Mouse (Mus musculus) right cerebral cortex, postnatal 10 days (tissue): Measurements from ENCODE around the gene Cyb5d2.
A peak's percentile ranks its signal among the peaks of the same experiment; 100 is the strongest.
"Not testable (repeated sequence)": the region's sequence is repeated elsewhere in the genome, so short reads cannot be mapped to it uniquely, and the experiment has no call there.

Experiments
- DNase-seq, 2 experiments: peaks; one replicate each; pipeline ENCODE4 v3.0.0; 2021; ENCODE audit warnings: low spot score in 2 of 2

Gene Cyb5d2

DNA sequence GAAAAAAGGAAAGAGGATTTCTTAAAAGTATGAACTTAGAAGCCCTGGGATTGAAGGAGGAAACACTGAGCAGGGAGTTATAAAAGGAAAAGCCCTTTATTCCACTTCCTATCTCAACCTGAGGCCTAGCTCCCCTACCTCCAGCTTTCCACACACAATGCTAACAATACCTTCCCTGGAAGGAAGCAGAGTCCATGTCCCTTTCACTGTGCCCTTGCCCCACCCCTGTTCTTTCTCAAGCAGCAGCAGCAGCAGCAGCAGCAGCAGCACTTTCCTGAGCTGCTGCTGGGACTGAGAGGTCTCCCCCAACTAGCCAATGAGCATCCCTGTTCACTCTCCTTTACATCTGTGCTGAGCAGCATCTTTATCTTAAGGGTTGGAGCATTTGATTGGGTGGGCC, 17.0 kb downstream of the Cyb5d2 start:
- DNase-seq, result no peak

DNA sequence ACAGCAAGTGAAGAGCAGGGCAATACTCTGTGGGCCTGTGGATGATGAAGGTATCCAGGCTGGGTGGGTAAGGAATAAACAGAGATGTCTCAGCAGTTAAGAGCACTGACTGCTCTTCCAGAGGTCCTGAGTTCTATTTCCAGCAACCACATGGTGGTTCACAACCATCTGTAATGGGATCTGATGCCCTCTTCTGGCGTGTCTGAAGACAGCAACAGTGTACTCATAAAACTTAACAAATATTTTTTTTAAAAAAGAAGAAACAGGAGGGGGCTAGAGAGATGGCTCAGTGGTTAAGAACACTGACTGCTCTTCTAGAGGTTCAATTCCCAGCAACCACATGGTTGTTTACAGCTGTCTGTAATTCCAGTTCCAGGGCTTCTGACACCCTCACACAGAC, 23.3 kb downstream of the Cyb5d2 start:
- DNase-seq, result not testable (repeated sequence)

DNA sequence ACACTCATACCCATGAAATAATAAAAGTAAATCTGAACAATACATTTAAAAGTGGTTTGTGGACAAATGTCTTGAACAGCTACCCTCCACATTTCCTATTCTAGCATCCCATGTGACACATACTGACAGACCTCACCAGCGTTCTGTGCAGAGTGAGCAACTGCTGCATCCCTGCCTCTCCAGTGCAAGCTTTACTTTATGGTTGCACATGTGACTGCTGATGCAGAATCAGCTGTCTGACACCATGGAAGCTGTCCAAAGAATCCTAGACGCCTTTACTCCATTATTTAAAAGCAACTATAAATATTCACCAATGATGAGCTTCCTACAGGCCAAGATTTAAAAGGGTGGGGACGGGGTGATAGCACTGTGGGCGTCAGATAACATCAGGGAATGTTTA, 24.5 kb downstream of the Cyb5d2 start:
- DNase-seq, result peak in 1 of 2 experiments; percentile 31

DNA sequence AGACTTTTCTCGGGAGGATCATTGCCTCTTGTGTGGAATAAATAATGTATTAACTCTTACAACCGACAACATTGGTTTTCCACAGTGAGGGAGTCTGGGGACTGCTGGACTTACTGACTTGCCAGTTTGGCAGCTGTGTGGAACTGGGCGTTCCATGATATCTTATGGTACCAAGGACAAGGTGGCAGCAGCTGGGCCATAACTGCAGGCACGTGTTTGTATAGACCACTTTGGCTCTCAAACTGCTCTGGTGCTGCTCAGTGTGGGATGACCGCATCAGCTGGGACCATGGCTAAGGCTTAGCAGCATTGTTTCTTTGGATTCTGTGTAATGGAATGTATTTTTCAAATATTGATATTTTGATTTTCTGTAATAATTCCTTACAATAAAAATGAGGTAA, 25.1 kb downstream of the Cyb5d2 start:
- DNase-seq, result no peak

DNA sequence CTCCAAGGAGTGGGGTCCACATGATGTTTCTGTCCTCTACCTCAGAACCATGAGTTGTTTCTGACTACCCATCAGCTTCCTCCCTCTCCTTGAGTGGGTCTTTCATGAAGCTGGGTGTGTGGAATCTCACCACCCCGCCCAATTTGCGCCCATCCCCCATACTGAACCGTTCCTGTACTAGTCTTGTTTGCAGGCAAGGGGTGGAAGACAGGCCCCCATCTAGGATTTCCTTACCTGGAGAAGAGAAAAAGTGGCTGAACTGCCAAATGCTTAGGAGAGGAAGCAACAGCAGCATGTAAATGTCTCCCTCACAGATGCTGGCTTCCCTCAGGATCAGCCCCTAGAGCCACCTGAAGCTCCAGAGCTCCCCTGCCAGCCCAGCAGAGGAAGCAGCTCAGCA, 25.6 kb downstream of the Cyb5d2 start:
- peak in 1 of 2 experiments; percentile 29 for DNase-seq

DNA sequence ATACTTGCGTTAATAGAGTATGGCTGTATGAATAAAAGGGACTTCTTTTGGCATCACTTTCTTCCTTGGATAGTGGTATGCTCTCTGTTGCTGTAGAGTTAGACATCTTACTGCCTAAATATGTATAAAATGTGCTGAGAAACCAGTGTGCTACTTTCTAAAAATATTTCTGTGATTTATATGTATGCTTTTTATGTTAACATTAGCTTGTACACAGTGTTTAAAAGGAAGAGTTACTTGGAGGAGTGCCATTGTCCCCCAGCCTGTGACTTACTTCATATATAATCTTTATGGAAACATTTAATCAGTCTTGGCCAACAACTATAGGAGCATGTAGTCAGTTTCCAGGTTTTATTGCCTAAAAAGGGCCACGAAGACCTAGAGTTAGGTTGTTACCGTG, 26.9 kb downstream of the Cyb5d2 start:
- peak in 1 of 2 experiments; percentile 60 for DNase-seq

DNA sequence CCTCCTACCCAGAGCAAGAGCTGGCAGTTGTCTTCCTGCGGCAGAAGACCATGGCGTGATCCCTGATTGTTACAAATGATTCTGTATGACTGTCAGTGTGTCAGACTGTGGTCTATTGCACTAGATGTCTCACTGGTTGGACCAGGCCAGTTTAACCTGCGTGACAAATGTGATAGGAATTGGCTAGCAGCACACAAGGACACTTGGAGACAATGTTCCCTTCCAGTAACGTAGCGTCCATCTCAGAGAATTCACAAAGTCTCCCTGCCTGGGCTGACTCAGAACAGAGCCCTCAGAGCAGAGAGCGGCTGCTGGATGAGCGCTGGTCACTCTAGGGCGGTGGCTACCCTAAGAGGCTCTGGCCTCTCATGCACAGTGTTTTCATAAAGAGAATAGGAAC, 28.2 kb downstream of the Cyb5d2 start:
- DNase-seq, result no peak

DNA sequence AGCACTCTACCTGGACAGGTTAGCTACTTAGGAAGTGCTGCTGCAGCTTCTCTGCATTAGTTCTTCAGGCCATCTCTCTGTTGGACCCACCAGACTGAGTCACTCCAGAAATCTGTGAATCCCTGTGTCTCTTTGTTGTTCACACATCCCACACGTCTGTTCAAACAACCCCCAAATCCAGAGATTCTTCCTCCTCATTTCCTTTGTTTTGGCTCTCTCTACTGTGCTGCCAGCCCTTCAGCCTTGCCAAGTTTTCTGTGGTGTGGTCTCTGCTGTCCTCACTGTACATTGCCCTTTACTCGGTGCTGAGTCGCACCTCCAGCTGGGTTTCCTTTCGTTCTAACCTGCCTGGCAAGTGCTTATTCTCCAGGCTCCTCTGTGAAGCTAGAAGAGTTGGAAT, 31.7 kb downstream of the Cyb5d2 start:
- DNase-seq, result no peak

DNA sequence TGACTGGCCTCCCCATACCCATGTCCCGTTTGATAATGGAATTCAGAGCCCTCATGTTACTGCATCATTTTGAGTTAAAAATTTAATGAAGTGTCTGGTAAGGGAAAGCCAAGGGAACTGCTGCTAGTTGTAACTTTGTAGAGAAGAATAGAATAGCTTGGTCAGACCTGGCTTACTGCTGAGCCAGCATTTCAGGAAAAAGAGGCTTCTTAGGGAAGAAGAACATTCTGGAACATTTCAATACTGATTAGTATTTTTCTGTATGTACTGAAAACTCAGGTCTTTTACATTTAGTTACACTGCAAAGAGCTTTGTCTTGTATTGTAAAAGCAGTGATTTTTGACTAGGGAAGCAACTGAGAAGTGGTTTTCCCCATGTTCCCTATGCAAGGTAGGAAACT, 35.2 kb downstream of the Cyb5d2 start:
- DNase-seq, result no peak

DNA sequence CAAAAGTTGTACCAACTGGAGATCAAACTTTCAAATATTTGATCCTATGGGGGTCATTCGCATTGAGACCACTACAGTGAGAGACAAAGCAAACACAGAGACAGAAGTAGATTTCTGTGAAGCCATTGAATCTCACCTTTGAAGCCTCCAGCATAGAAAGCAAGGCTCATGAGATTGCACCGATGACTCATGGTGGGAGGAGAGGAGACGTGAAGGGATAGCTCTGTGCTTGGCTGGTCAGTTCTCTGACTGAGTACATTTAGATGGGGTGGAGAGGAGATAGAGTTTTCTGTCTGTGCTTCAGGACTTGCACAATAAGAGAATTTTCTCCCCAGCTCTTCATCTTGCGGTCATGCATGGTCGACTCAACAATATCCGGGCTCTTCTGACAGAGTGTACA, 36.4 kb downstream of the Cyb5d2 start:
- no peak for DNase-seq

DNA sequence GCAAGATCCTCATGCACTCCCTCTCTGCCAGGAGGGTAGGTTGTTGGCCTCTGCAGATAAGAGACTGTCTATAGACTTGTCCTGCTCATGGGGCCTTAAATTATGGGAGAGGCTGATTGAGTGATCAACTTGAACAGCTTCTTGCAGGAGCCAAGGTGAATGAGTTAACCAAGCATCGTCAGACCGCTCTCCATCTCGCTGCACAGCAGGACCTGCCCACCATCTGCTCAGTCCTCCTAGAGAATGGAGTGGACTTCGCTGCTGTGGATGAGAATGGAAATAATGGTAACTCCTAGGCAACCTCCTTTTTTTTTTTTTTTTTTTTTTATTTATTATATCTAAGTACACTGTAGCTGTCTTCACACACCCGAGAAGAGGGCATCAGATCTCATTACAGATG, 37.6 kb downstream of the Cyb5d2 start:
- DNase-seq, result no peak

DNA sequence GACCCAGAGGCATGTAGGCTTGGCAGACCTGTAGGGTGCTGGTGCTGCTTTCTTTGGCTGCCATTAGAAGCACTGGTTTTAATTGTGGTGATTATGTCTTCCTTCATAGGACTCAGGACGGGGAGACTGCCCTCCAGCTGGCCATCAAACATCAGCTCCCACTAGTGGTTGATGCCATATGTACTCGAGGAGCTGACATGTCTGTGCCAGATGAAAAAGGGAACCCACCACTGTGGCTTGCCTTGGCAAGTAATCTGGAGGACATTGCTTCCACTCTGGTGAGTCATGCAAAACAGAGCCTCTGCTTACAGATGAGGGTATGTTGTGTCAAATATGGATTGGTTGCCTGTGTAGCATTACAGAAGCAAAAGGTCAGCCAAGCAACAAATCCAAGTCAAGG, 44.0 kb downstream of the Cyb5d2 start:
- DNase-seq, result no peak

DNA sequence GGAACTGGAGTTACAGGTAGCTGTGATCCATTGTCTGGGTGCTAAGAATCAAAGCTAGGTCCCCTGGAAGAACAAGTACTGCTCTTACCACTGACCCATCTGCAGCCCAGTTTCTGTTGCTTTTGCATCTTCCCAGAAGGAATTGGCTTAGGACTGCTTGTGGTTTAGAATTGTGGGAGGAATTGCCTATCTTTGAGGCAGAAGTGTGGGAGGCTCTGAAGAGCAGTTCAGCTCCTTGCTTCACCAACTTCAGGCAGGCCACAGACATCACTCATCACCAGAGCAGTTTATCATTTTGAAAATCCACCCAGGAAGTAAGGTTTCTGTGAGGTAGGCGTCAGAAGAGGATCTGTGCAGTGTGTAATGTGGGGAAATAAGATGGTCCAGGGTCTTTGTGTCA, 56.9 kb downstream of the Cyb5d2 start:
- no peak for DNase-seq

DNA sequence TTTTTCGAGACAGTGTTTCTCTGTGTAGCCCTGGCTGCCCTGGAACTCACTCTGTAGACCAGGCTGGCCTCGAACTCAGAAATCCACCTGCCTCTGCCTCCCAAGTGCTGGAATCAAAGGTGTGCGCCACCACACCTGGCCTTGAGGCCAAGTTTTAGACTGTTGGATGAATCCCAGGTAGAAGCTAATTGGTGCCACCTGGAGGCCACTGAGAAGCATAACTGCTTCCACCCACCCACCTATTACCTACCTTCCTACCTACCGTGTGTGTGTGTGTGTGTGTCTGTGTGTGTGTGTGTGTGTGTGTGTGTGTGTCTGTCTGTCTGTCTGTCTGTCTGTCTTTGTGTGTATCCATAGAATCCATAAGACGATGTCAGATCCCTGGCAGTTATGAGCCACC, 58.4 kb downstream of the Cyb5d2 start:
- not testable (repeated sequence) for DNase-seq

DNA sequence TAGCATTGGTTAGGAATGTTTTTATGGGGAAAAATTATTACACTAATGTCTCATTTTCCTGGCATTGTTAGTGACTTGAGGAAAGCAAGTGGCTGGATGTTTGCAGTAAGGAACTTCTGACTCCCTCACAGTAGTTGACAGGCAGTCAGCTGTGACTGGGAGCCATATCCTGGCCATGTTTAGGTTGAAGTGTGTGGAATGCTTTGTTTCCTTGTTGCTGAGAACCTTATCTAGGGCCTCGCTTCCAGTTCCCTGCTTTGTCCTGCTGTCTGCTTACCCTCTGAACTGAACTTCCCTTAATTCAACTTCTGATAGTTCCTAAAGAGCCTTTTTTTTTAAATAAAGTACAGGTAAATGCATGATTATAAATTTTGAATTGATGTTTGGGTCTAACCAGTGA, 59.6 kb downstream of the Cyb5d2 start:
- no peak for DNase-seq

DNA sequence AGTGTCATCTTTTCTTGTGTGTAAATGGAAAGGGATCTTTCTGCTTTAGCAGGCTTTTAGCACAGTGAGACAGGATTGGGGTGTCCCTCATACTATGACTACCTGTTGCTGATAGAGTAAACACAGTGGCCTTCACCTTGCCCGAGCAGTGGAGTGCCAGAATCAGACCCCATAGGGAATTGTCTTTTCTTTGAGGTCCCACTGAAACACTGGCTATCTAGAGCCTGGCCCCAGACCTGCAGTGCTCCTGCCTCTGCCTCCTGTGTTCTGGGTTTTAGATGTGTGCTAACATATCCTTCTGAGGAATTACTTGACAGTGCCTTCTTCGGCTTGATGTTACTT, 60.5 kb downstream of the Cyb5d2 start:
- no peak for DNase-seq

DNA sequence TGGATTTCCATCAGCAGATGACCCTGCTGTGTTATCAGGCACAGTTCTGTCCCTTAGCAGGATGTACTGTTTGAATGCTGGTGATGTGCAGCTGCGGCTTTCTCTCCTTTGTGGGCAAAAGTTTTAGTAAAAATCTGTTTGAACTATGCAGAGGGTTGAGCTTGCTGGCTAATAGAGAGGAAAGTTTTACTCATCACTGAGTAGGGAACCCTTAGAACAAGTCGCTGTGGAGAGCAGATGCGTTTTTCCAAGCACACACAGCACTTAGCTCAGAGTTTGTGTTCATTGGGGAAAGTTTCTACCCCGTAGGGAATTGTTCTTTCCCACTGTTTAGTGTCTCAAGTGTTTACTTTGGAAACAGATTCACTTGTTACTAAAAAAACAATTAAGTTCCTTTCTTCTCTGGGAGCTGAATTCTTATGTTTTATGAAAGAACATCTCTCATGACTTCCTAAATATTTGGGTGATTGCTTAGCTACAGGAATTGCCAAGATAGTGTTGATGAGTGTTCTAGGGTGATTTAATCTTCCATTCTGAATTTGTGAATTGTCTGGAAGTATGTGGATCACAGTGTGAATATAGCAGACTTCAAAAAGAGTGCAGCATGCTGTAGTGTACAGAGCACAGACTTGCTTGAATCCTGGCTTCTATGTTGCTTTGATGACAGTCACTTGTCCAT, 61.0 kb downstream of the Cyb5d2 start:
- no peak for DNase-seq

DNA sequence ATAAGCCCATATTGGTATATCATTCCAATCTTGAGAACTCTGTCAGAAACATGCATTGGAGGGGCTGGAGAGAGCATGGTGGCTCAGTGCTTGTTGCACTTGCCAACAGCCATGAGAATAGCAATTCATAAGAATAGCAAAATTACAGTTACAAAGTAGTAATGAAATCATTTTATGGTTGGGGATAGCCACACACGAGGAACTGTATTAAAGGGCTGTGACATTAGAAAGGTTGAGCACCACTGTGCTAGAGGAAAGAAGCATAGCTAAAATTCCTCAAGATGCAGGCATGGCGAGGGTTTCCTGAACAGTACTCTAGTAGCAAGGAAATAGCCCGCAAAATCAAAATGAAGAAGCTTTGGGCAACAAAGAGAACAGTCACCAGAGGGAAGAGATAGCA, 62.2 kb downstream of the Cyb5d2 start:
- DNase-seq, result no peak
